Mouse (Mus musculus): ENCODE results near the gene Smchd1.
A peak's percentile ranks its signal among the peaks of the same experiment; 100 is the strongest.
"Not testable (repeated sequence)": the region's sequence is repeated elsewhere in the genome, so short reads cannot be mapped to it uniquely, and the experiment has no call there.

The Smchd1 gene

GRCm38 (mm10) chr17:71474762-71475704 lies at the start of gene Smchd1:
Gene Smchd1, minus strand, starts transcription at chr17:71475343.
- peak; percentile 85 to 87 for DNase-seq (ENCODE audit: low spot score in 2 of 2)

GRCm38 (mm10) chr17:71510297-71510696 lies 35.2 kb upstream of the Smchd1 start:
- no peak for DNase-seq (ENCODE audit: low spot score in 2 of 2)

GRCm38 (mm10) chr17:71506832-71507231 lies 31.7 kb upstream of the Smchd1 start:
- DNase-seq (ENCODE audit: low spot score in 2 of 2): no peak

GRCm38 (mm10) chr17:71495784-71496183 lies 20.6 kb upstream of the Smchd1 start:
- DNase-seq (ENCODE audit: low spot score in 2 of 2): no peak

GRCm38 (mm10) chr17:71491332-71491686 lies 16.2 kb upstream of the Smchd1 start:
- DNase-seq (ENCODE audit: low spot score in 2 of 2): no peak

- no peak for DNase-seq (ENCODE audit: low spot score in 2 of 2)
Measured at GRCm38 (mm10) chr17:71490666-71491331, 15.7 kb upstream of the Smchd1 start.

GRCm38 (mm10) chr17:71489703-71490461 lies 14.7 kb upstream of the Smchd1 start:
- no peak for DNase-seq (ENCODE audit: low spot score in 2 of 2)

- DNase-seq (ENCODE audit: low spot score in 2 of 2): no peak
Measured at GRCm38 (mm10) chr17:71486231-71486851, 11.2 kb upstream of the Smchd1 start.

GRCm38 (mm10) chr17:71485791-71486230 lies 10.7 kb upstream of the Smchd1 start:
- peak in 1 of 2 experiments; percentile 7 for DNase-seq (ENCODE audit: low spot score in 2 of 2)

- no peak for DNase-seq (ENCODE audit: low spot score in 2 of 2)
Measured at GRCm38 (mm10) chr17:71484711-71485110, 9.6 kb upstream of the Smchd1 start.

- no peak for DNase-seq (ENCODE audit: low spot score in 2 of 2)
Measured at GRCm38 (mm10) chr17:71483418-71484060, 8.4 kb upstream of the Smchd1 start.

GRCm38 (mm10) chr17:71479381-71479901 lies 4.3 kb upstream of the Smchd1 start:
- DNase-seq (ENCODE audit: low spot score in 2 of 2): no peak

GRCm38 (mm10) chr17:71477481-71477880 lies 2.3 kb upstream of the Smchd1 start:
- DNase-seq (ENCODE audit: low spot score in 2 of 2): no peak

- DNase-seq (ENCODE audit: low spot score in 2 of 2): no peak
Measured at GRCm38 (mm10) chr17:71476346-71477020, 1.3 kb upstream of the Smchd1 start.

- DNase-seq (ENCODE audit: low spot score in 2 of 2): peak; percentile 37 to 56
Measured at GRCm38 (mm10) chr17:71475705-71476089, 554 bp upstream of the Smchd1 start.

GRCm38 (mm10) chr17:71474128-71474527 lies 1.0 kb downstream of the Smchd1 start:
- DNase-seq (ENCODE audit: low spot score in 2 of 2): no peak

- no peak for DNase-seq (ENCODE audit: low spot score in 2 of 2)
Measured at GRCm38 (mm10) chr17:71471261-71471660, 3.9 kb downstream of the Smchd1 start.

GRCm38 (mm10) chr17:71460312-71460711 lies 14.8 kb downstream of the Smchd1 start:
- DNase-seq (ENCODE audit: low spot score in 2 of 2): no peak

GRCm38 (mm10) chr17:71459818-71460217 lies 15.3 kb downstream of the Smchd1 start, which contains the start of gene Gm4707:
Gene Gm4707, minus strand, starts transcription at chr17:71459918.
- DNase-seq (ENCODE audit: low spot score in 2 of 2): no peak

- DNase-seq (ENCODE audit: low spot score in 2 of 2): not testable (repeated sequence)
Measured at GRCm38 (mm10) chr17:71457361-71457760, 17.8 kb downstream of the Smchd1 start.
